Mouse (Mus musculus): ENCODE measurements at regions not wholly inside any gene's neighbourhood (a gene's known extent, or its start where the extent isn't known, plus 50 kb on each side); places are given as distances from the start of the nearest gene placed in this dataset.

DNA sequence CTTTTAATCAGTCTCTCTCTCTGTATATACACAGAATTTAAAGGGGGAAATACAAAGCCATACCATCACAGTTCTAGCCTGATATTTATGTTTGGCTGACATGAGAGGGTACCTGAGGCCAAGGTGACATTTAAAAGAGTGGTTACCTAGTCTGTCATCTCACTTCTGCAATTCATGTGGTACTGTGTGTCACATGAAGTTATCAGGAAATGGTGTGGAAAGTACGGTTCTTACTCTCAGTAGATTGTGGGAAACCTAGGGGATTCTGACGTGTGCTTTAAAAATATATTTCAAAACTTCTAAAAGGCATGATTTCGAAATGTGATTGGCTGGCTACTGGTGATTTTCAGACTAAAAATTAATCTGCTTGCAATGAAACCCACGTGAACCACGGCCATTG lies 673.1 kb upstream of the Marcks start:
- TF ChIP-seq GATA1 (IDR thresholded peaks at IDR 0.05; ENCODE audit: borderline replicate concordance, low read length) (no peak), FLI1 (IDR thresholded peaks at IDR 0.05; ENCODE audit: low read length) (no peak)
